Mouse (Mus musculus) c-Kit-positive CD71-positive TER-119-negative erythroid progenitor cells, embryonic 14.5 days (primary cell): Measurements from ENCODE around the gene Pigt.
A peak's percentile ranks its signal among the peaks of the same experiment; 100 is the strongest.

Experiments used
- DNase-seq: peaks from one replicate; pipeline ENCODE4 v3.0.0-alpha.2; 2013; ENCODE audit warnings: low read depth

The Pigt gene

GRCm38 (mm10) chr2:164521841-164522240 is 24.5 kb downstream of the Pigt start:
- DNase-seq, result no peak

DNA sequence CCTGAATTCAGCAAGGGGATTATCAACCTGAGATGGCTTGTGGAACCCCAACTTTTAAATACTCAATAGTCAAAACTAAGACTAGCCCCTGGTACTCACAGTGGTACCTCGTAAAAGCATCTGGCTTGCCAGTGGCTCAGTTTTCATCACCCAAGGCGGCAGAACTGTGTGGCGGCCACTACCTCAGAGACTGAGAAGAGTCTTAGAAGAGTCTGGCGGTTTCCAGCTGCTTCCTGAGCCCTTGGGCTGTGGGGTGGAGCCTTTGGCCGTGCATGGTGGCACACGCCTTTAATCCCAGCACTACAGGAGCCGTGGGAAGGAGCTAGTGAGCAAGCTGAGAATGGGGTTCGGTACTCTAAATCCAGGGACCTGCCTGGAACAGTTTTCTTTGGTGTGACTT is 25.0 kb downstream of the Pigt start:
- DNase-seq, result no peak

GRCm38 (mm10) chr2:164523301-164523773 is 26.0 kb downstream of the Pigt start:
- DNase-seq, result no peak

DNA sequence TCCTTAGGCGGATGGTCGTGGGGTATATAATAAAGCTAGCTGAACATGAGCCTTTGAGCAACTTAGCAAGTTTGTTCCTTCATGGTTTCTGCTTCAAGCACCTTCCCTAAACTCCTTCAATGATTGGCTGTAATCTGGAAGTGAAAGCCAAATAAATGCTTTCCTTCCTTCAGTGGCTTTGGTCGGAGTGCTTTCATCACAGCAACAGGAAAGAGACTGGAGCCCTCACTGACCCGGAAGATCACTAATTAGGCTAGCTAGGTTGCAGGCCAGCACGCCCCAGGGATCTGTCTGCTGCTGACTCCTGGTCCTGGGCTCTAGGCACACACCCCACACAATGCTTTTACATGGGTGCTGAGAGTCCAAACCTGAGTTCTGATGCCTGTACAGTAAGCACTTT is 31.2 kb downstream of the Pigt start:
- DNase-seq, result no peak

DNA sequence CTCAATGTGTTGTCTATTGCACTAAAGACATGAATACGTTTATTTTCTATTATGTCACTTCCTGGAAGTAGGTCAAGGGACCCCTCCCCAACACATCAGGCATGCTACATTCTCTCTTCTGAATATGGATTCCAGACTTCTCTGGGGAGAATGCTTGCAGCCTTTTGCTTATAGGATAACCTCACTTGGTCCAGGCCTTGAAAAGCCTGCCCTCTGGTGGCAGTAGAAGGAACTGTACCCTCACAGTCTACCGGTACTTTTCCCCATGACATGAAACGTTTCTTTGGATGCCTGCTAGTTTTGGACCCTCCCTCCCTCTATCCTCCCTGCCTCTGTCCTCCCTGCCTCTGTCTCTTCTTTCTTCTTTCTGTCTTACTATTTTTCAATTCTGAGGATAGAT is 33.8 kb downstream of the Pigt start:
- DNase-seq, result peak; percentile 35

DNA sequence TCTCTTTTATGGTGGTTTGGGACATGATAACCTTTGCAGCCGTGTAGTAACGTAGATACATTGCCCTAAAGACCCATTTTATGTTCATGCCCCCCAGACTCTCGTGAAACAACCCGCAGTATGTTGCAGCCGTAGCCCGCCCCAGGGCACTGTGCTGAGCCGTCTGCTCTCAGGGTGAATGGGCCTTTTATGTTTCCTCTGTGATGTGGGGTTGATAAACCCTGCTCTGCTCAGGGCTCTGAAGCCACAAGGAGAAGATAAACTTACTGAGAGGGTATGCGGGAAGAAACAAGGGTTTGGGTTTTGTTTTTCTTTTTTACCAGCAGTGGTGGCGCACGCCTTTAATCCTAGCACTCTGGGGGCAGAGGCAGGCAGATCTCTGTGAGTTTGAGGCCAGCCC is 37.0 kb downstream of the Pigt start:
- no peak for DNase-seq

DNA sequence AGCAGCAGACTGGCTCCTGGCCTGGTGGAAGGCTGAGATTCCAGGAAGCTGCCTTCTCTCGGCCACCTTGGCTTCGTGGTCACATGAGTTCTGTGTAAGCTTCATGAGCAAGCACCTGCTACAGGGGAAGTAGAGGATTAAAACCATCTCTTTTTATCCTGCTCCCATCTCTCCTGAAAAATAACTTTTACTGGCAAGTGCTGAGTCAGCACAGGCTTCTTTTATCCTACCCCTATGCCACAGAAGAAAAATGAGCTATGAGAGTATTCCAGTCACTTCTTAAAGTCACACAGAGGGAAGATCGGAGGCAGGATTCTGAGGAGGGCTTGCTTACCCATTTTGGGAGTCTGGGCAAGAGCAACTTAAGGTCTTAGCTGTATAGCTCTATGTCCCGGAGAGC is 39.7 kb downstream of the Pigt start:
- no peak for DNase-seq

GRCm38 (mm10) chr2:164540652-164541427 is 43.5 kb downstream of the Pigt start:
- DNase-seq, result no peak

DNA sequence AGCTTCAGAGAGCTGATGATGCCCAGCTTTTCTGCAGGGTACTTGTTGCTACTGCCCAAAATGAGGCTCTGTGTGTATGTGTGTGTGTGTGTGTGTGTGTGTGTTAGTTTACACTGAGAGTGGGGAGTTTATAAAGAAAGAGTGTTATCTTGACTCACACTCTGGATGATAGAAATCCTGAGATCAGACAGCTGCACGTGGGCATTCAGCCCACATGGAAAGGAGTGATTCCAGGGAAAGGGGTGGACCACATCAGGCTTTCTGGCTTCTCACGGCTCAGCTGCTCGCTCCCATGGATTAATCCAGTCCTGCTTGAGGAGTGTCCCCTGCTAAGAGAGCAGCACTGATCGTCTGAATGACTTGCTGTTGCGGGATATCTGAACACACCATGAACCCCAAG is 44.8 kb downstream of the Pigt start:
- DNase-seq, result no peak

GRCm38 (mm10) chr2:164542598-164542997 is 45.3 kb downstream of the Pigt start:
- DNase-seq, result no peak

DNA sequence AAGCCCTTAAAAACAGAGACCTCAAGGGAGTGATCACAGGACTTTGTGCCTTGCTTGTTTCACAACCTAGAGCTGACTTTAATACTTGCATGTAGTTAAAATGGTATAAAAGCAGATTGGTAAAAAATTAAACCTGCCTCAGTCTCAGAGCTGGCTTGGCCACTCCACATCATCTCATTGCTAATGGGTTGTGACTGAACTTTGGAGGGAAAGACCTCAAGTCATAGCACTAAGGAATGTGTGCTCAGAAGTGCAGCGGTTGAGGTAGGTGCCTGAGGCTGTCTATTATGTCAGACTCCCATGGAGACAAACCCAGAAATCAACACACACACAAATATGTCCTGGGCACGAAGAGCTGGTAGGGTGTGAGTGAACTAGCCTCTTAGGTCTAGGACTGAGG is 46.4 kb downstream of the Pigt start:
- no peak for DNase-seq

GRCm38 (mm10) chr2:164544454-164545097 is 47.3 kb downstream of the Pigt start:
- DNase-seq, result no peak

GRCm38 (mm10) chr2:164549338-164549737 is 52.0 kb downstream of the Pigt start:
- DNase-seq, result no peak

DNA sequence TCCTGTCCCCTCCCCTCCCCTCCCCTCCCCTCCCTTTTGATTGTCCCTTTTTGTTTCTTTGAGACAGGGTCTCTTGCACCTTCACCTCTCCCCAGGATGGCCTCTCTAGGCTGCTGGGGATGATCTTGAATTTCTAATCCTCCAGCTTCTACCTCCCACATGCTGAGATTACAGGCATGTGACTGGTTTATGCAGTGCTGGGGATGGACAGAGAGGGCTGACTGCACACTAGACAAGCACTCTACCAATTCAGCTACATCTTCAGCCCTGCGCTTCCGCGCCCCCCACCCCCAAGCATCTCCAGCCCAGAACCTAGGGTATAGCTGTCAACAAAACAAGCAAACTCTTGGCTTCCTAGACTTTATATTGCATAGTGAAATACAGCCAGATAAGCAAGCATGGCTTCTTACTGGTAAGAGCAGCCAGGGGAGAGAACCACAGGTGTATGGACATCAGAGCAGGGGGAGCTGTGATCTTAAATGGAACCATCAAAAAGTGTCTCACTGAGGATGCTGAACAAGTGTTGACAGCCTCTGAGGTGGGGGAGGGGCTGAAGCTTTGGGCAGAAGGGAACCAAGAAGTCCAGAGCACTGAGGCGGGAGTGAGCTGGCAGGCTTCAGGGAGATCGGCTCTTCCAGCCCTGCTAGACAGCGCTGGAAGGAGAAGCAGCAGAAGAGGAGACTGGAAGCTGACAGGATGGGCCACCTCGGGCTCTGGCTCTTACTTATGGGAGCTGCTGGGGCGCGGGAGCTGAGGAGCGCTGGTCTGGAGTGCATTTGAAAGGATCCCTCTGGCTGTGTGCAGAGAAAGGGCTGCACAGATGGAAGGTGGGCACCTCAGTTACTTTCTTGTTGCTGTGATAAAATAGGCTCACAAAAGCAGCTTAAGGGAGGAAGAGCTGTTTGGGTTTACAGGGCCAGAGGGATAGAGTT is 52.9 kb downstream of the Pigt start:
- DNase-seq, result no peak

- DNase-seq, result no peak
These were observed 53.6 kb downstream of the Pigt start for GRCm38 (mm10) chr2:164550895-164551269.

DNA sequence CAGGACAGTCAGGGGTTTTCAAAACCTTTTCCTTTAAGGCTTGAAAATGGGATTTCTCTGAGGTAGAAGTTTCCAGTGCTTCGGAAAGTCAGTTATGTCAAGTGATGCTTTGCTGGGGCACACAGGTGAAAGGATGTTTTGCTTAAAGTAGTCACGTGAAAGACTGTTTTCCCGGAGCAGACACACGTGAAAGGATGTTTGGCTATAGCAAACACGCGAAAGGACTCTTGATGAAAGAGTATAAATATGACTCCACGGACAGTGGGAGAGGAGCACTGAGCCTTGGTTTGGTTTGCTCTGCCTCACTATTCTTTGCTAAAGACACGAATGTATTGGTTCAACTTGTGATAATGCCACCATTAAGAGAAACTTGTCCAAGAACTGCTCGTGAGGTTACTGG is 54.2 kb downstream of the Pigt start:
- no peak for DNase-seq
